Mouse (Mus musculus) urinary bladder, postnatal 10 days (tissue): ENCODE measurements around the gene Peli1.

Experiments used
- DNase-seq: peaks from one replicate; pipeline ENCODE4 v3.0.0; 2022; ENCODE audit warnings: low spot score

Peli1 gene

GRCm38 (mm10) chr11:21091067-21091427, at the start of gene Peli1:
TSS of gene Peli1 (plus strand) at chr11:21091291.
- peak; percentile 79 for DNase-seq

- no peak for DNase-seq
Observed at GRCm38 (mm10) chr11:21042590-21042989, 48.5 kb upstream of the Peli1 start.

GRCm38 (mm10) chr11:21046188-21046587, 44.9 kb upstream of the Peli1 start:
- DNase-seq: no peak

GRCm38 (mm10) chr11:21047921-21048320, 43.2 kb upstream of the Peli1 start:
- no peak for DNase-seq

GRCm38 (mm10) chr11:21051716-21052115, 39.4 kb upstream of the Peli1 start:
- no peak for DNase-seq

GRCm38 (mm10) chr11:21054587-21054986, 36.5 kb upstream of the Peli1 start:
- DNase-seq: no peak

GRCm38 (mm10) chr11:21056109-21056850, 34.8 kb upstream of the Peli1 start:
- no peak for DNase-seq

GRCm38 (mm10) chr11:21057511-21058414, 33.3 kb upstream of the Peli1 start:
- DNase-seq: no peak

- no peak for DNase-seq
Observed at GRCm38 (mm10) chr11:21058415-21058781, 32.7 kb upstream of the Peli1 start.

GRCm38 (mm10) chr11:21060386-21061074, 30.6 kb upstream of the Peli1 start:
- no peak for DNase-seq

- no peak for DNase-seq
Observed at GRCm38 (mm10) chr11:21061075-21061403, 30.1 kb upstream of the Peli1 start.

- no peak for DNase-seq
Observed at GRCm38 (mm10) chr11:21061431-21061830, 29.7 kb upstream of the Peli1 start.

GRCm38 (mm10) chr11:21062071-21062470, 29.0 kb upstream of the Peli1 start:
- DNase-seq: no peak

GRCm38 (mm10) chr11:21063271-21063670, 27.8 kb upstream of the Peli1 start:
- no peak for DNase-seq

- no peak for DNase-seq
Observed at GRCm38 (mm10) chr11:21079400-21079799, 11.7 kb upstream of the Peli1 start.

- no peak for DNase-seq
Observed at GRCm38 (mm10) chr11:21079851-21080362, 11.2 kb upstream of the Peli1 start.

GRCm38 (mm10) chr11:21081169-21081568, 9.9 kb upstream of the Peli1 start:
- DNase-seq: no peak

- DNase-seq: no peak
Observed at GRCm38 (mm10) chr11:21082711-21083110, 8.4 kb upstream of the Peli1 start.

GRCm38 (mm10) chr11:21088356-21088755, 2.7 kb upstream of the Peli1 start:
- DNase-seq: no peak

GRCm38 (mm10) chr11:21089571-21089970, 1.5 kb upstream of the Peli1 start:
- DNase-seq: no peak

GRCm38 (mm10) chr11:21091428-21092405, 626 bp downstream of the Peli1 start:
- DNase-seq: peak; percentile 11
